Mouse (Mus musculus) stomach, postnatal 0 days (tissue): ENCODE results near the gene Ms4a4d.

Source experiments
- CTCF ChIP-seq: IDR thresholded peaks from 2 replicates; pipeline ENCODE4 v1.5.1; 2016; ENCODE audit warnings: antibody characterized with exemption, low read depth, mild to moderate bottlenecking, moderate library complexity
- EP300 ChIP-seq: optimal IDR thresholded peaks from 2 replicates; pipeline ENCODE3; 2016; ENCODE audit warnings: antibody characterized with exemption

- TF ChIP-seq CTCF (no peak), EP300 (no peak)
These were observed 35.8 kb upstream of the Ms4a4d start for GRCm38 (mm10) chr19:11500796-11501195.
